8 mouse cellular contexts compared by ENCODE assay signal in the genomic region with DNA sequence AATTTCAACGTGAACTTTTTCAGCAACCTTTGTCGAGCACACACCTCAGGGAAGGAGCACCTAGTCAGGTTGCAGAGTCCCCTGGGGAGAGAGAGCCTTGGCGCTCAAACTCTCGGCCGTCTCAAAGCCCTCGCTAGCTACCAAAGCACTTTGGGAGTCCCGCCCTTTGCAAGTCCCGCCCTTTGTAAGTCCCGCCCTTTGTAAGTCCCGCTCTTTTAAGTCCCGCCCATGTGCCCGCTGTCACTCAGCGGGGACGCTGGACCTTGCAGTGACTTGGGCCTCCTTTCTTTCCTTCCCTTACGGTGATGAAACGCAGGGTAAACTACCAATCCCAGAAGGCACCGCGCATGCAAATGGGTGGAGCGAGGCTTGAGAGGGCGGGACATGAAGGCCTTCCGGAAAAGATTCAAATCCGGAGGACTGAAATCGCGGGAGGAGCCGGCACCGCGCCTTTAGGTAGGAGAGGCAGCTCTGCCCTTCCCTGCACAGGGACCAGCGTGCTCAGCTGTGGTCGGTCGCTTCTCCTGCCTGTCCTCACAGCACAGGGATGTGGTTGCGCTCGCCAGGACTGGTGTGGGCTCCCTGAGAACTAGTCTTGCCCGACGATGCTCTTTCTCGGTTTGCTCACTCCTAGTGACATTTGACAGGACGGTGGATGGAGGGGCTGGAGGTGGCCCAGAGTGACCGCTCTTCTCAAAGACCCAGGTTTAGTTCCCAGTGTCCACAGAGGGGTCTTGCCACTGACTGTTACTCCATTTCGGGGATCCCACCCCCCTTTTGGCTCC. TPM values are rescaled to one million over a fixed set of nuclear protein-coding genes. Genes with fewer than 3 reads are reported as not detected.
DNase-seq lines count a peak whose midpoint lies in the region; ATAC-seq and TF ChIP-seq lines count a peak whose summit lies in the region.

TSS of gene Fbxo48 (plus strand) at position 400 of the 785 bp plus-strand sequence.

- no peaks in the 10 kb centered on the region for H3K27me3 ChIP-seq in heart, embryonic 12.5 days (replicated peaks)
- no peaks in the 10 kb centered on the region for H3K27me3 ChIP-seq in kidney, postnatal 0 days (ENCODE audit: insufficient read depth, low read length)
- no peaks in the 10 kb centered on the region for H3K27me3 ChIP-seq in liver, embryonic 11.5 days (replicated peaks; ENCODE audit: control insufficient read depth, insufficient read depth, low read length)
- no peaks in the 10 kb centered on the region for H3K27me3 ChIP-seq in stomach, embryonic 14.5 days (ENCODE audit: control insufficient read depth, insufficient read depth, low read length)

- under 1% methylated on average over 38 of the region's 38 CpGs for WGBS in heart, embryonic 12.5 days
- WGBS in kidney, postnatal 0 days, result under 1% methylated on average over 38 of the region's 38 CpGs
- under 1% methylated on average over 38 of the region's 38 CpGs for WGBS in liver, embryonic 11.5 days
- under 1% methylated on average over 38 of the region's 38 CpGs for WGBS in stomach, embryonic 14.5 days

- peak within 1 kb of the TSS; percentile 74 for H3K4me3 ChIP-seq in heart, embryonic 12.5 days
- peak within 1 kb of the TSS; percentile 60 for H3K4me3 ChIP-seq in kidney, postnatal 0 days (replicated peaks; ENCODE audit: low read depth, low read length)
- peak within 1 kb of the TSS; percentile 85 for H3K4me3 ChIP-seq in liver, embryonic 11.5 days (ENCODE audit: low read depth, low read length)
- H3K4me3 ChIP-seq in stomach, embryonic 14.5 days (ENCODE audit: low read depth, low read length), result peak within 1 kb of the TSS; percentile 68

- H3K9me3 ChIP-seq in heart, embryonic 12.5 days (replicated peaks), result no peaks in the 10 kb centered on the region
- no peaks in the 10 kb centered on the region for H3K9me3 ChIP-seq in kidney, postnatal 0 days (replicated peaks; ENCODE audit: low read length)
- no peaks in the 10 kb centered on the region for H3K9me3 ChIP-seq in liver, embryonic 11.5 days (ENCODE audit: control insufficient read depth, low read length)
- H3K9me3 ChIP-seq in stomach, embryonic 14.5 days (ENCODE audit: control insufficient read depth, low read depth, low read length), result no peaks in the 10 kb centered on the region

- TF ChIP-seq CTCF in kidney, postnatal 0 days (IDR thresholded peaks at IDR 0.05; ENCODE audit: low read depth), result no peak

- peak within 1 kb of the TSS; percentile 54 for H3K27ac ChIP-seq in heart, embryonic 12.5 days (ENCODE audit: poor library complexity, severe bottlenecking)
- H3K27ac ChIP-seq in kidney, postnatal 0 days, result no peak within 1 kb of the TSS; the same call in 1 of the 2 replicates
- peak within 1 kb of the TSS; percentile 68 for H3K27ac ChIP-seq in liver, embryonic 11.5 days (ENCODE audit: low read depth, low read length)
- H3K27ac ChIP-seq in stomach, embryonic 14.5 days (ENCODE audit: low read length), result no peak within 1 kb of the TSS

- H3K4me2 ChIP-seq in heart, embryonic 12.5 days, result peak within 1 kb of the TSS; percentile 96
- peak within 1 kb of the TSS; percentile 86 for H3K4me2 ChIP-seq in kidney, postnatal 0 days (ENCODE audit: low read length)
- peak within 1 kb of the TSS; percentile 70 for H3K4me2 ChIP-seq in liver, embryonic 11.5 days
- H3K4me2 ChIP-seq in stomach, embryonic 14.5 days (replicated peaks; ENCODE audit: low read depth, low read length), result peak within 1 kb of the TSS; percentile 80

- peaks cover 13% of the 10 kb centered on the region for H3K4me1 ChIP-seq in heart, embryonic 12.5 days (replicated peaks)
- H3K4me1 ChIP-seq in kidney, postnatal 0 days (replicated peaks; ENCODE audit: insufficient read depth, low read length), result no peaks in the 10 kb centered on the region
- H3K4me1 ChIP-seq in liver, embryonic 11.5 days (replicated peaks; ENCODE audit: control insufficient read depth, insufficient read depth, low read length), result peaks cover 5% of the 10 kb centered on the region
- peaks cover 10% of the 10 kb centered on the region; the same call in 1 of the 2 replicates for H3K4me1 ChIP-seq in stomach, embryonic 14.5 days (ENCODE audit: control insufficient read depth, insufficient read depth, low read length)

- peak; percentile 89 for ATAC-seq in erythroid progenitor cell, adult 5-6 weeks (replicated peaks; ENCODE audit: low FRiP score, poor library complexity, severe bottlenecking)
- ATAC-seq in heart, embryonic 12.5 days (ENCODE audit: insufficient number of reproducible peaks, low FRiP score), result peak; percentile 100
- peak; percentile 100 for ATAC-seq in kidney, postnatal 0 days (replicated peaks; ENCODE audit: low FRiP score, low read depth)
- peak; percentile 99 for ATAC-seq in liver, embryonic 11.5 days (replicated peaks; ENCODE audit: low FRiP score)
- ATAC-seq in stomach, embryonic 14.5 days (ENCODE audit: insufficient number of reproducible peaks, insufficient read depth, low FRiP score, low read depth), result peak; percentile 100

- peak; percentile 99 for DNase-seq in CD4-positive helper T cell, adult 2 months (ENCODE audit: low read depth, low spot score)
- DNase-seq in brain, embryonic 18.5 days (ENCODE audit: low read depth, low spot score), result peak; percentile 96
- peak; percentile 99 for DNase-seq in kidney, postnatal 0 days (ENCODE audit: low spot score)
- DNase-seq in liver, embryonic 11.5 days (ENCODE audit: low spot score), result peak; percentile 93
- peak; percentile 98 for DNase-seq in naive thymus-derived CD4-positive, alpha-beta T cell, adult 2 months (ENCODE audit: low read depth)

- no peaks in the 10 kb centered on the region for H3K36me3 ChIP-seq in heart, embryonic 12.5 days
- no peaks in the 10 kb centered on the region for H3K36me3 ChIP-seq in kidney, postnatal 0 days (ENCODE audit: insufficient read depth, low read length)
- H3K36me3 ChIP-seq in liver, embryonic 11.5 days (ENCODE audit: control insufficient read depth, insufficient read depth, low read length), result no peaks in the 10 kb centered on the region
- H3K36me3 ChIP-seq in stomach, embryonic 14.5 days (ENCODE audit: control insufficient read depth, insufficient read depth, low read length), result no peaks in the 10 kb centered on the region; the same call in 1 of the 2 replicates

- H3K9ac ChIP-seq in heart, embryonic 12.5 days, result peak within 1 kb of the TSS; percentile 86
- peak within 1 kb of the TSS; percentile 65 for H3K9ac ChIP-seq in kidney, postnatal 0 days (ENCODE audit: low read depth, low read length)
- H3K9ac ChIP-seq in liver, embryonic 11.5 days (ENCODE audit: low read depth, low read length), result peak within 1 kb of the TSS; percentile 92
- peak within 1 kb of the TSS; percentile 58 for H3K9ac ChIP-seq in stomach, embryonic 14.5 days (replicated peaks; ENCODE audit: low read depth, low read length)

RNA-seq across cellular contexts. Expression of gene Fbxo48, which starts in this region (rescaled TPM):
- 22.7 and 59.5 TPM in 2 replicates for total RNA-seq in erythroid progenitor cell, adult 5-6 weeks (2015; ENCODE audit: low replicate concordance)
- 47.9 and 59.2 TPM in 2 replicates for total RNA-seq in erythroid progenitor cell, adult 5-6 weeks (2017; ENCODE audit: low replicate concordance)
- 1.1 and 1.3 TPM in 2 replicates for polyA plus RNA-seq in heart, embryonic 12.5 days (2016; fragmentation: Nextera tagmentation; extraction: Ambion mirVana)
- polyA plus RNA-seq in kidney, postnatal 0 days (2015; fragmentation: Nextera tagmentation; extraction: Ambion mirVana), result 0.42 and 0.71 TPM in 2 replicates
- 3.0 and 3.1 TPM in 2 replicates for polyA plus RNA-seq in liver, embryonic 11.5 days (2014; fragmentation: Nextera tagmentation; extraction: Ambion mirVana)
- 2.3 and 2.9 TPM in 2 replicates for polyA plus RNA-seq in stomach, embryonic 14.5 days (2014; fragmentation: Nextera tagmentation; extraction: Ambion mirVana)

Comparison
In these comparisons a context has a peak if more than half of its experiments do, and no peak if none do; other contexts are left out.
1. Peak in DNase-seq, ATAC-seq, H3K4me3 ChIP-seq, H3K9ac ChIP-seq and H3K4me2 ChIP-seq in kidney, postnatal 0 days; RNA of the gene not detected or under 1 TPM.
2. H3K27ac ChIP-seq: peak in heart, embryonic 12.5 days (single experiment) and liver, embryonic 11.5 days (single experiment); none in kidney, postnatal 0 days (single experiment) and stomach, embryonic 14.5 days (single experiment).
3. Peak in every context shown above with its lines, with median percentiles within 50 percentile points of each other: DNase-seq, ATAC-seq, H3K4me2 ChIP-seq, H3K4me3 ChIP-seq and H3K9ac ChIP-seq.